Mouse (Mus musculus) thymus, postnatal 14 days (tissue): ENCODE measurements around the gene Rpl10a.
"Not testable (repeated sequence)": the region's sequence is repeated elsewhere in the genome, so short reads cannot be mapped to it uniquely, and the experiment has no call there.

Experiments used
- DNase-seq: peaks from one replicate; pipeline ENCODE4 v3.0.0; 2021

Gene Rpl10a

GRCm38 (mm10) chr17:28332113-28332914, 4.0 kb downstream of the Rpl10a start:
- no peak for DNase-seq

DNA sequence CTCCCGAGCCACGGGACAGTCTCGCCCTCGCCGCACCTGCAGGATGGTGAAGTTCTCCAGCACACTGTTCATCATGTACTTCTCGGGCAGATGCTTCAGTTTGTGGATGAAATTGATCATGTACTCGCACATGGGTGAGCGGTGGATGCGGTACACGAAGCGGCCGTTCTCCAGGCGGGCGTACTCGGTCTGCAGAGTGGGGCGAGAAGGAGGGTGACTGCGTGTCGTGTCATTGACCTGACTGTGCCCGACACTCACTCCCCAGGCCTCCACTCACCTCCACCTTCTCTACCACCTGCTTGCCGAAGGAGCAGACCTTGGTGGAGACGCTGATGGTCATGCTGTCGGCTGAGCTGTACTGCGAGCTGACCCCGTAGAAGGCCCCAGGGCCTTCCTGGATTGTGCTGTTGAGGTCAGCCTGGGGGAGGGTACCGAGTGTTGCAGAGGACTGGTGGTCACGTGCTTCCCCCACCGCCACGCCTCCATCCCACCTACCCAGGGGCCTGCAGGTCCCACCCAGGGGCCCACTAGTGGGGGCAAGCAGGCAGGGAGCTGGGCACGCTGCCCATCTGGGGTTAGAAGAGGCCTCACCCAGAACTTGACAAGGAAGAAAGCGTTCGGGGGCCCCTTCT, 4.8 kb downstream of the Rpl10a start:
- DNase-seq = no peak

- no peak for DNase-seq
These were observed 7.0 kb downstream of the Rpl10a start for GRCm38 (mm10) chr17:28335267-28335666.

DNA sequence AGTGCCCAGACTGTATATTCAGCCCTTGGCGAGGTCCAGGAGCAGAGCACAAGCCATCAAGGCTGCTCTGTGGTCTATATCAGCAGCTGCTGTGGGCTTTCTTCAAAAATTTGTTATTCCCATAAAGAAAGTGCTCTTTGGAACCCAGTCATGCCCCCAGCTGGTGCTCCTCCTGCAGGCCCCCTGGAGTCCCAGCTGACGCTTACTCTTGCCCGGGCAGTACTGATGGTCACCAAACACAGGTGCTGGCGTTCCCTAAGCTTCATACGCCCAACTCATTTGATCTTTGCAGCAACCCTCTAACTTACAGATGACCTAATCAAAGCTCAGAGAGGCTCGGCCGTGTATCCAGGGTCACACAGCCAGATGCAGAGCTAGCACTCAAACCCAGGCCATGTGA, 9.3 kb downstream of the Rpl10a start:
- no peak for DNase-seq

DNA sequence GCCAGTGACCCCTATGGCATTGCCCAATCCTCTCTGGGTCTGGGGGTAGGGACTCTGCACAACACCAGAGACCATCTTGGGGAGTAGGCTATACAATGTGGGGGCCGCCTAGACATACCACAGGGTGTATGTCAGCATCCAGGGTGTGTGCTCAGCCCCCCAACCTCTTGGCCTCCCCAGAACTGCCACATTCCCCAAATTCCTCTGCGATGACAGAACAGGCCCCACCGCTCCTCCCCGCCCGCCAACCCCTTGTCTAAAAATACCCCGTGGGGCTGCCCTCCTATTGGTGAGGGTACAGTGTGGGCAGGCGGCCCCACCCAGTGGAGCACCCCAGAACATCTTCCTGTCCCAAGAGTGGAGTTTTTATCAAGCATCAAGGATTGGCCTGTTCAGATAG, 12.3 kb downstream of the Rpl10a start:
- DNase-seq = no peak

DNA sequence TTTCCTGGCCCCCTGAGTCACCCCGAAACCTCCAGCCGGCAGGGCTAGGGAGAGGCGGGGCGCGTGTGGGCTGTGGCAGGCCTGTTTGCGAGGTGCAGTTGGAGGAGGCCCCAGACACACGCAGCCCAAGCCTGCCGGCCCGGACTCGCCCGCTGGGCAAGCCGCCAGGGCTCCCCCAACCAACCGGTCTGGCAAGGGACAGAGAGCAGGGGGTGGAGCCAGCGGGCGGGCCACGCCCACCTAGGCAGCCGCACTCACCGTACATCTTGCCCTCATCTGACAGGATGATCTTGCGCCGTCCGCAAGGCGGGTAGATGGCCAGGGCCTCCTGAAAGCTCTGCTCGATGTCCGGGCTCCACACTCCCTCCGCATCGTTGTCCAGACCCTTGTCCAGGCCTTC, 12.8 kb downstream of the Rpl10a start:
- DNase-seq = peak; percentile 40

DNA sequence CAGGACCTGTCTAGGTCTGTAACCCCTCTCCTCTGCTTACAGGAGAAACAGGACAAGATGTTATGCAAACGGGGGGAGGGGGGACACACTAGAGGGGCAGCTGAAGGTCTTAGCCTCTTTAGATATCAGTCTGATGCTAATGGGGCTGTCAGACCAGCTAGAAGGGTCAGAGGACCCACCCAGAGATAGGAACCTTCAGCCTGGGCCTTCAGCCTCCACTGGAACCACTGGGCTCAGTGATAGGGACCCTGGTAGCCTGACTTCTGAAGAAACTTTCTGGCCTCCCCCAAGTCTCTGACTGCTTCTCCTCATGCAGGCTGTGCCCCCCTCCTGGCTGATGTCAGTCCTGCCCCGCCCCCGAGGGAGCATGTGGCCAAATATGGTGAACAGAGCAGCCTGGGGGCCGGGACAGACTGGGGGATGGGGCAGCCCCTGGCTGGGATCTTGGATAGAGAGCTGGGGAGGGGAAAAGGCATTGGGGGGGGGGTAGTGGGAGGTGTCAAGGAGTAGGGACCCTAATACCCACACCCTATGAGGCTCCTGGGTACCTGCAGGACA, 15.9 kb downstream of the Rpl10a start:
- no peak for DNase-seq

- DNase-seq = no peak
These were observed 16.4 kb downstream of the Rpl10a start for GRCm38 (mm10) chr17:28344670-28345069.

- DNase-seq = no peak
These were observed 17.0 kb downstream of the Rpl10a start for GRCm38 (mm10) chr17:28345271-28345721.

- no peak for DNase-seq
These were observed 17.6 kb downstream of the Rpl10a start for GRCm38 (mm10) chr17:28345882-28346281.

- DNase-seq = no peak
These were observed 19.1 kb downstream of the Rpl10a start for GRCm38 (mm10) chr17:28347327-28347726.

GRCm38 (mm10) chr17:28348211-28348610, 19.9 kb downstream of the Rpl10a start:
- no peak for DNase-seq

DNA sequence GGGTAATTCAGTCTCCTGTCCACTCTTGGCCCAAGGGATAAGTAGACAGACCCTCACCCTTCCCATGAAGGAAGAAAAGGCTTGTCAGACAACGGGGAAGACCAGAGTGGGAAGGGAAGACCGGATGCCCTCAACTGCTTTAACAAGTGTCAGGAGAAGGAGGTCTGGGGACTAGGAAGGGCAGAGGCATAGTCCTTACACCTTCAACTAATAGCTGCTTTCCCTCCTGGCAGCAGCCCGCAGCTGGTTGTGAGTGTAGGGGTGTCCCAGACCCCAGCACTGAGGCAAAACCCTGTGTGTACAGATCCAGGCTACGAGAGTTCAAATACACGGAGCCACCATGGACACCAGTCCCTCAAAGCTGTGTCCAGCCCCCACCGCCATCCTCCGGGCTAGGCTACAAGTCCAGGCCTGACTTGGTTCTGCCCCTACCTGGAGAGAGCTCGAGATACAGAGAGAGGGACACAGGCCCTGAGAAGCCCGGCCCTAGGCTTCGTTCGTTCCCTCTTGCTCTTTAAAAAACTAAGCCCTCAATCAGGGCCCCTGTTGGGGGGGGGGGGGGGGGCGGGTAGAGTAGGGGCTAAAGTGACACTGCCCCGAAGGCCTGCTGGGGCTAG, 21.1 kb downstream of the Rpl10a start:
- DNase-seq = no peak

DNA sequence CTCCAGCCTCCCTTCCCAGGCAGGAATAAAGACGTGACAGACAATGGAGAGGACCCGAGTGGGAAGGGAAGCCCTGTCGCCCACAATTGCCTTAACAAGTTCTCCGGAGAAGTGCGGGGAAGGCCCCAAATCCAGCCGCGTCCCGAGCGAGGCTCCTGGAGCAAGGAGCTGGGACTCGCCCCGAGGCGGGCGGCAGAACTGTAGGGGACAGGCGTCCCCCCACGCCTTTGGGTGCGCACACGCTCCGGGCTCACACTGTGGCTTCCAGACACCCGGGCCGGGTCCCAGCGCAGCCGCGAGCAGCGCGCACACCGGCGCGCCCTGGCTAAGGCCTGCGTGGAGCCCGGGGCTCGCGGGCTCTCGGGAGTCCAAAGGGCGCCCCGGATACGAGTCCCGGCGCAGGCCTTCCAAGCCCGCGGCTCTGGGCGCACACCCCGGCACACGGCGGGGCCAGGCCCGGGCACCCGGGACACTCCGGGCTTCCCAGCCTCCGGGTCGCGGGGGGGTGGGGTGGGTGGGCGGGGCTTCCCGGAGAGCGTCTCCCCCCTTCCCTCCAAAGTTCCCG, 21.7 kb downstream of the Rpl10a start:
- peak; percentile 47 for DNase-seq

DNA sequence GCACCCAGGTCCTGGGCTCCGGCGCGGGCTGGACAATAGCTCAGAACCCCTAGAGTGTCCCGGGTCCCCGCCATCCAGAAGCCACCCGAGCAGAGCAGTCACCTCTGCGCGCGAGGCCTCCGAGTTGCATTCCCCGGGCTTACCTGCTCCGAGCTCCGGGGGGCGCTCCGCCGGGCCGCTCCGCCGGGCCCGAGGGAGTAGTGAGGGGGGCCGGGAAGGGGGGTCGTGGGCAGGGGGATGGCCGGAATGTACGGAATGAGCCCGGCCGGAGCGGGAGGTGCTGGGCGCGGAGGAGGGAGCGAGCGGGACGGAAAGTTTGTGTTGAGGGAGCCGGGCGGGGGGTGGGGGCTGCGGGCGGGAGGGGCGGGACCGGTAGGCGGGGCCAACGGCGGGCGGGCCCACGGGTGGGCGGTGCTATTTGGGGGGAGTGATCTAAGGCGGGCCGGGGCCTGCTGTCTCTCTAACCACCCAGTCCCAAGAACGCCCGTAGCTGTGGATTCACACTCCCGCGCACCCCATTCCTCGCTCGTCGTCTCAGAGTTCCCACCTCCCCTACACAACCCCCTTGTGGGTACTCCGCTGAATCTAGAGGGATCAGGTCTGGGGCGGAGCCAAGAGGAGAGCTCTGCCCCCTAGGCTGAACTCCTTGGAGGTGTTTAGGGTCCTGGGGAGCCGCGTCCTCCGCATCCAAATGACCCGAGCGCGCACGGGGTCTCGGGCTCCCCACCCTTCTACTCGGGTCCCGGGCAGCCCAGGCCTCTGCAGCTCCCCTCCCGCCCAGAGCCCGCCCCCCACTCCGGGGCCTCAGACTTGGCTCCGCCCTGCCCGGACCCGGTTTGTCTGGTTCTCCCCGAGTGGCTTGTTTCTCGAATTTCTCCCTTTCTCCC, 22.4 kb downstream of the Rpl10a start, which contains the start of gene Tead3:
Gene Tead3 (minus strand): TSS at position 352 of the 887 bp plus-strand sequence.
- DNase-seq = peak; percentile 85

- peak; percentile 68 for DNase-seq
These were observed 23.2 kb downstream of the Rpl10a start for GRCm38 (mm10) chr17:28351353-28351890.

DNA sequence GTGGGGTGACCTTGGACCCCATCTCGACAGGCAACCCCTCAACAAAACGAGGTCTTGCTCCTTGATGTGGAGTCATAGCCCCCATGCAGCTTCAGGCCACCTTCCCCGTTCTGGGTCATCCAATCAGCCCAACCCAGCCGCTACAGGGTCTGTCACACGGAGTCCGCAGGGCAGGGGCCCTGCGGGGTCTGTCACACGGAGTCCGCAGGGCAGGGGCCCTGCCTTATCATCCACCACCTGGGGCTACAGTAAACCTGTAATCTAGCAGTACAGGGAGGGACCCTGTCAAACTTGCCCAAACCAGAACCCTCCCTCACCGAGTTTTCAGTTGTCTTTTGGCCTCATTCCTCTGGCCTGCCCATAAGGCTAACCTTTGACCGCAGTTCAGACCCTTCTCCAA, 23.7 kb downstream of the Rpl10a start:
- DNase-seq = no peak

DNA sequence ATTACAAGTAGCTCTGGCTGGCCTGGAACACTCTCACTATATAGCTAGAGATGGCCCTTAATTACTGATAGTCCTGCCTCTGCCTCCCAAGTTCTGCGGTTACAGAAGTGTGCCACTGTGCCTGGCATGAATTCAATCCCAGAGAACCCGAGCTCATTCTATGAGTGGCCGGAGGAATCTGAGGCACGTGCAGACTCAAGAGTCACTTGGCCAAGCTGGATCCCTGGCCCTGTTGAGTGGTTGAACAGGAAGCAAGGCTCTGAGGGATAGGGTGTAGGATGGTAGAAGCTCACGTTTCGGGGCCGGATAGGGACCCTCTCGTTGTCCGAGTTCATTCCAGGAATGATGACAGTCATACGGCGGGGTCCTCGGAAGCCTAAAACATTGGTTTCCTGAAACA, 27.6 kb downstream of the Rpl10a start:
- DNase-seq = no peak

- not testable (repeated sequence) for DNase-seq
These were observed 30.4 kb downstream of the Rpl10a start for GRCm38 (mm10) chr17:28358576-28359261.

DNA sequence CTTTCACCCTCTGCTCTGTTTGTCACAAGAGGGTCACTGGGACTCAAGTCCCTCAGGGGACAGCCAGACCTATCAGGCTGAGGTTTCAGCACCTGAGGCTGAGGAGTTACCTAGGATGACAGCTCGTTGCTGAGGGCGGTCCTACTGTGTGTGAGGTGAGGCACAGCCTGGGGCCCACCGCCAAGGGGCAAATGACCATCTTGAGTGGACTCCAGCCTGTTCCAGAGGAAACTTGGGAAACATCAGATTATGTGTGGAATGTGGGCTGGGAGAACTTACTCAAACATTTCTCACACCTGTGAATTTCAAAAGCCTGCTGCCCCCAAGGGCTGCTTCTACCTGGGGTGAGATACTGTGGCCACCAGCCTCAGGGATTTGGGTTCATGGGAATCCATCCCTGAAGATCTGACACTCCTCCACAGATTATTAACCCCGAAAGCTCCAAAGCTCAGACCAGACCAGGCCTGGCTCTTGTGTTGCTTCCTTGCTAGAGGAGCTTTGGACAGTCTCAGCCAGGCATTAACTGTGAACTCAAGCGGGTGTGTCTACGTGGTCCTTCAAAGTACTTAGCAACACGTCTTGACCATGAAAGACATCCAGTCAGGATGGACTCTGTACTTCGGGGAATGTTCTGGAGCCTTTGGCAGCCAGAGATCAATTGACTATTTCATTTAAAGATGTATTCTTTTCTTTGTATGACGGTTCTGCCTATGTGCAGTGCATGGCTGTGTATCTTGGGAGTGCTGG, 32.4 kb downstream of the Rpl10a start:
- DNase-seq = no peak
